Comparison of ENCODE assay signal across 19 mouse cellular contexts in genomic region chr1:161977331-161977730, GRCm38 (mm10). TPM values are rescaled to one million over a fixed set of nuclear protein-coding genes. Genes with fewer than 3 reads are reported as not detected.
DNase-seq lines count a peak whose midpoint lies in the region; ATAC-seq and TF ChIP-seq lines count a peak whose summit lies in the region.
"Had no signal": no experiment of that assay in that cellular context is flagged by ENCODE, and none has a peak within 500 bp of the region (broad histone marks: within the 10 kb centered on the region; RNA-seq: fewer than 3 reads in every experiment).

No protein-coding gene starts in this region.

- TF ChIP-seq CTCF in heart, adult 2 months (IDR thresholded peaks at IDR 0.05), result no peak
- TF ChIP-seq CTCF in stomach, postnatal 0 days (IDR thresholded peaks at IDR 0.05; ENCODE audit: low read depth), result no peak

- H3K4me2 ChIP-seq in stomach, embryonic 16.5 days (ENCODE audit: low read depth, low read length), result no peak overlapping the region
- no peak overlapping the region for H3K4me2 ChIP-seq in stomach, postnatal 0 days (replicated peaks; ENCODE audit: low read depth)
- H3K4me2 ChIP-seq: heart, embryonic 15.5 days; liver, embryonic 13.5 days had no signal

- intact Hi-C loops in heart, adult 2 months (cut with DNase I), result loop anchor here (2.0 to 10.0 kb wide), 5 partner anchors 60 to 687 kb away; partner anchors contain the start of gene Mettl13

- WGBS in heart, adult 2 months, result 61% methylated on average over 4 of the region's 4 CpGs
- WGBS in heart, embryonic 10.5 days, result 84% methylated on average over 4 of the region's 4 CpGs
- WGBS in stomach, embryonic 16.5 days, result 73% methylated on average over 4 of the region's 4 CpGs
- WGBS in stomach, postnatal 0 days, result 78% methylated on average over 4 of the region's 4 CpGs

- peaks cover 1% of the 10 kb centered on the region; the same call in 1 of the 2 replicates for H3K4me1 ChIP-seq in heart, adult 2 months (ENCODE audit: control insufficient read depth, insufficient read depth, low read length)
- H3K4me1 ChIP-seq in heart, embryonic 10.5 days, result peaks cover 13% of the 10 kb centered on the region; the same call in 1 of the 2 replicates
- peaks cover 15% of the 10 kb centered on the region; the same call in 1 of the 2 replicates for H3K4me1 ChIP-seq in stomach, embryonic 16.5 days (ENCODE audit: control insufficient read depth, insufficient read depth, low read length)
- peaks cover 3% of the 10 kb centered on the region for H3K4me1 ChIP-seq in stomach, postnatal 0 days (replicated peaks; ENCODE audit: control insufficient read depth, insufficient read depth)

- TF ChIP-seq EP300 in heart, adult 2 months (IDR thresholded peaks at IDR 0.05; ENCODE audit: insufficient read depth, low read depth, low read length), result no peak
- TF ChIP-seq EP300 in stomach, postnatal 0 days (optimal IDR thresholded peaks at IDR 0.05), result no peak

- no peaks in the 10 kb centered on the region for H3K36me3 ChIP-seq in heart, adult 2 months (ENCODE audit: control insufficient read depth, insufficient read depth, low read length)
- H3K36me3 ChIP-seq in heart, embryonic 10.5 days, result no peaks in the 10 kb centered on the region
- H3K36me3 ChIP-seq in stomach, embryonic 16.5 days (ENCODE audit: control insufficient read depth, insufficient read depth, low read length), result no peaks in the 10 kb centered on the region
- no peaks in the 10 kb centered on the region for H3K36me3 ChIP-seq in stomach, postnatal 0 days (ENCODE audit: control insufficient read depth, insufficient read depth, low read length)
- H3K36me3 ChIP-seq: heart, embryonic 15.5 days; liver, embryonic 13.5 days; midbrain, embryonic 10.5 days had no signal

- ATAC-seq in stomach, embryonic 16.5 days (ENCODE audit: insufficient read depth, low FRiP score), result no peak
- ATAC-seq in stomach, postnatal 0 days (ENCODE audit: low FRiP score, low TSS enrichment), result no peak

- no peak overlapping the region for H3K4me3 ChIP-seq in heart, adult 2 months
- no peak overlapping the region for H3K4me3 ChIP-seq in heart, embryonic 10.5 days
- H3K4me3 ChIP-seq in stomach, embryonic 16.5 days (replicated peaks; ENCODE audit: low read length), result no peak overlapping the region
- H3K4me3 ChIP-seq in stomach, postnatal 0 days (ENCODE audit: low read depth, low read length), result no peak overlapping the region
- H3K4me3 ChIP-seq: heart, embryonic 15.5 days; layer of hippocampus, adult 2 months; left cerebral cortex, adult 2 months; liver, embryonic 13.5 days; midbrain, embryonic 10.5 days had no signal

- peak; percentile 13 for DNase-seq in adrenal gland, adult 2 months
- no peak for DNase-seq in adrenal gland, adult 8-10 months
- DNase-seq in heart, adult 2 months, result peak; percentile 42 to 49
- DNase-seq in heart, embryonic 10.5 days (ENCODE audit: low spot score), result no peak
- DNase-seq in stomach, postnatal 0 days (ENCODE audit: low spot score), result no peak
- DNase-seq in skeletal muscle tissue, adult 2 months (ENCODE audit: low read depth, low spot score), result peak; percentile 29
- no peak for DNase-seq in frontal cortex, postnatal 14 days (ENCODE audit: low spot score in 2 of 2)
- DNase-seq: cerebellum, postnatal 10 days; liver, embryonic 13.5 days; lung, postnatal 14 days had no signal

- no peaks in the 10 kb centered on the region for H3K9me3 ChIP-seq in heart, embryonic 10.5 days
- no peaks in the 10 kb centered on the region for H3K9me3 ChIP-seq in stomach, embryonic 16.5 days (replicated peaks; ENCODE audit: control insufficient read depth, low read length)
- no peaks in the 10 kb centered on the region for H3K9me3 ChIP-seq in stomach, postnatal 0 days (ENCODE audit: control insufficient read depth, low read length)
- H3K9me3 ChIP-seq: heart, embryonic 15.5 days; liver, embryonic 13.5 days; midbrain, embryonic 10.5 days had no signal

- no peaks in the 10 kb centered on the region for H3K27me3 ChIP-seq in heart, adult 2 months (ENCODE audit: control insufficient read depth, insufficient read depth, low read length)
- no peaks in the 10 kb centered on the region for H3K27me3 ChIP-seq in heart, embryonic 10.5 days (ENCODE audit: insufficient read depth, poor library complexity, severe bottlenecking)
- no peaks in the 10 kb centered on the region for H3K27me3 ChIP-seq in stomach, embryonic 16.5 days (ENCODE audit: control insufficient read depth, insufficient read depth, low read length)
- no peaks in the 10 kb centered on the region for H3K27me3 ChIP-seq in stomach, postnatal 0 days (ENCODE audit: control insufficient read depth, insufficient read depth, low read length)
- H3K27me3 ChIP-seq: heart, embryonic 15.5 days; liver, embryonic 13.5 days had no signal

- no peak for TF ChIP-seq POLR2A in heart, adult 2 months (IDR thresholded peaks at IDR 0.05; ENCODE audit: insufficient read depth, low read depth, low read length)

- H3K27ac ChIP-seq in heart, adult 2 months, result peak overlapping the region; percentile 17; the same call in 1 of the 2 replicates
- H3K27ac ChIP-seq in heart, embryonic 10.5 days, result no peak overlapping the region
- no peak overlapping the region for H3K27ac ChIP-seq in stomach, embryonic 16.5 days (ENCODE audit: low read length)
- H3K27ac ChIP-seq in stomach, postnatal 0 days (replicated peaks), result no peak overlapping the region
- H3K27ac ChIP-seq: heart, embryonic 15.5 days; layer of hippocampus, adult 2 months; left cerebral cortex, adult 2 months; liver, embryonic 13.5 days; midbrain, embryonic 10.5 days had no signal

- no peaks in the 10 kb centered on the region for H3K79me2 ChIP-seq in heart, adult 2 months (replicated peaks; ENCODE audit: control insufficient read depth, insufficient read depth, low read length)

- no peak overlapping the region for H3K9ac ChIP-seq in heart, adult 2 months (ENCODE audit: low read depth, low read length)
- peak overlapping the region; percentile 16; the same call in 1 of the 2 replicates for H3K9ac ChIP-seq in stomach, embryonic 16.5 days (ENCODE audit: low read length)
- no peak overlapping the region for H3K9ac ChIP-seq in stomach, postnatal 0 days (ENCODE audit: low read length)
- H3K9ac ChIP-seq: heart, embryonic 15.5 days; liver, embryonic 13.5 days had no signal

RNA-seq across cellular contexts. Expression of gene 4930558K02Rik, which starts 2.1 kb away (rescaled TPM):
- not detected for total RNA-seq in adrenal gland, adult 2 months (2021)
- not detected in 2 replicates for polyA plus RNA-seq in adrenal gland, adult 2 months (2012; rRNA removed)
- total RNA-seq in adrenal gland, adult 8-10 months (2022), result not detected
- not detected for total RNA-seq in heart, adult 2 months (2021)
- not detected in 2 replicates for polyA plus RNA-seq in heart, adult 2 months (2012; rRNA removed)
- polyA plus RNA-seq in heart, embryonic 10.5 days (2016; fragmentation: Nextera tagmentation; extraction: Ambion mirVana), result not detected in 2 replicates
- not detected in 2 replicates for polyA plus RNA-seq in stomach, embryonic 16.5 days (2015; fragmentation: Nextera tagmentation; extraction: Ambion mirVana)
- polyA plus RNA-seq in stomach, postnatal 0 days (2015; fragmentation: Nextera tagmentation; extraction: Ambion mirVana), result not detected in 2 replicates
- total RNA-seq: hindbrain, postnatal 0 days; layer of hippocampus, adult 2 months; left cerebral cortex, adult 2 months had no signal
- polyA plus RNA-seq: forebrain, embryonic 16.5 days; heart, embryonic 15.5 days; kidney, embryonic 14.5 days; liver, embryonic 13.5 days; midbrain, embryonic 10.5 days; stomach, embryonic 14.5 days had no signal

RNA-seq across cellular contexts. Expression of gene Pigc, which starts 8.3 kb away (rescaled TPM):
- 10 to 100 TPM; 14.5 to 16.2 TPM for total RNA-seq in adrenal gland, adult 2 months (2021)
- 6.5 and 12.6 TPM in 2 replicates for polyA plus RNA-seq in adrenal gland, adult 2 months (2012; rRNA removed)
- total RNA-seq in adrenal gland, adult 8-10 months (2022), result 10 to 100 TPM; 15.1 to 24.7 (median 19.8) TPM
- total RNA-seq in heart, adult 2 months (2021), result 10 to 100 TPM; 11.3 to 11.5 TPM
- 11.6 and 19.7 TPM in 2 replicates for polyA plus RNA-seq in heart, adult 2 months (2012; rRNA removed)
- polyA plus RNA-seq in heart, embryonic 10.5 days (2016; fragmentation: Nextera tagmentation; extraction: Ambion mirVana), result 24.0 and 29.9 TPM in 2 replicates
- polyA plus RNA-seq in stomach, embryonic 16.5 days (2015; fragmentation: Nextera tagmentation; extraction: Ambion mirVana), result 36.3 and 39.7 TPM in 2 replicates
- 29.5 and 29.9 TPM in 2 replicates for polyA plus RNA-seq in stomach, postnatal 0 days (2015; fragmentation: Nextera tagmentation; extraction: Ambion mirVana)

Comparison
In these comparisons a context has a peak if more than half of its experiments do, and no peak if none do; other contexts are left out.
1. DNase-seq: peak in adrenal gland, adult 2 months (single experiment), heart, adult 2 months (2 of 2) and skeletal muscle tissue, adult 2 months (single experiment); none in adrenal gland, adult 8-10 months (single experiment), heart, embryonic 10.5 days (single experiment), stomach, postnatal 0 days (single experiment) and frontal cortex, postnatal 14 days (0 of 2).